Mouse (Mus musculus) cerebellum, postnatal 36 days (tissue): Measurements from ENCODE around the gene Luc7l3.

ENCODE experiments used
- DNase-seq, 2 experiments: peaks; one replicate each; pipeline ENCODE4 v3.0.0; 2021 to 2022; ENCODE audit warnings: mixed read lengths in 2 of 2

The Luc7l3 gene

DNA sequence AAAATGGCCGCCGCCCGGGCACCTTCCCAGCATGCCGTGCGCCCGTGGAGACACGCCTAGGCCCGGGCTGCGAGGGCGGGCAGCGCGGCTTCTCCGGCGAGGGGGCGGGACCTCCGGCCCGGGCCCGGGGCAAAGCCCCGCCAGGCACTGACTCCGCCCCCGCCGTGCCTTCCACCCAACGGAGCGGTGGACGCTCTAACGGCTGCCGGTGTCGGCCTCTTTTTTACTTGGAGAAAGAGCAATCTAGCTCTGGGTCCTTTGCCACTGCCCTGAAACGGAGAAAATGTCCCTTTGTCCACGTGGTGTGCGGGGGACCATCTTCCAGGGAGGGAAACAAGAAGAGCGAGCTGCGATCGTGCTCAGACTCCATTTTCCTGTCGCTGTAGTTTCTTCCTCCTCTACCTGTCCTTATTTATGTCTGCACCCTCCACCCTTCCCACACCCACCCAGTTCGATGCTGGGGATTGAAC lies at the start of gene Luc7l3:
Gene Luc7l3, minus strand, starts transcription at position 58 of the 470 bp plus-strand sequence.
- DNase-seq = peak; percentile 97

DNA sequence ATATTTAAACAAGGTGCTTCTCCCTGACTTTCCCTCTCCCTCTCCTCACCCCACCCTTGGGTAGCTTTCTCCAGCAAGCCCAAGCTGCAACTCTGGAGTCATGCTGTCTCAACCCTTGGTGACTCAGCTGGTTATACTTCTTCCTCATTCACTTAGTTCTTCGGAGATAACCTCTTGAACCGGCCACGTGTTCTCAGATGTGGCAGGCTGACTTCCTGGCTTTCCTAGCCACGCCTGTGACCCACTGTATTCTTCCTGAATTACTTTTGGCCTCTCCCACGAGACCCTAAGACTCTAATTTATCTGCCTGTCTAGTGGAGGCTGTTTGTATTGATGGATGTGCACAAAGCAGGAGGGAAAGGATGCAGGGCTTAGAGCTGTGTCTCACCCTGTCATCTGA lies 49.0 kb upstream of the Luc7l3 start:
- no peak for DNase-seq

DNA sequence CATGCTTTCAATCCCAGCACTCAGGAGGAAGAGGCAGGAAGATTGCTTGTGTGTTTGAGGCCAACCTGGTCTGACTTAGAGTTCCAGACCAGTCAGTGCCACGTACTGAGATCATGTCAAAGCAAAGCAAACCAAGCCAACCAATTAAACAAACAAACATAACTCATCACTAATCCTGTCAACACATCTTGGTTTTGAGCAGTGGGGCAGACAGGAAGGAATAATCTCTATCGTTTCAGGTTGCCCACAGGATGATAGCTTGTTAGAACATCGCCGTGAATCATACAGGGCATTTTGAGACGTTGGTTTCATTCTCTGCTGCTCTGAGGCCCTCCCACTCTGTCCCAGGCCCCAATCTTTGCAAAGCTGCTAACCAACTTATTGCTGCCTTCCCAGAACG lies 48.2 kb upstream of the Luc7l3 start:
- DNase-seq = no peak

DNA sequence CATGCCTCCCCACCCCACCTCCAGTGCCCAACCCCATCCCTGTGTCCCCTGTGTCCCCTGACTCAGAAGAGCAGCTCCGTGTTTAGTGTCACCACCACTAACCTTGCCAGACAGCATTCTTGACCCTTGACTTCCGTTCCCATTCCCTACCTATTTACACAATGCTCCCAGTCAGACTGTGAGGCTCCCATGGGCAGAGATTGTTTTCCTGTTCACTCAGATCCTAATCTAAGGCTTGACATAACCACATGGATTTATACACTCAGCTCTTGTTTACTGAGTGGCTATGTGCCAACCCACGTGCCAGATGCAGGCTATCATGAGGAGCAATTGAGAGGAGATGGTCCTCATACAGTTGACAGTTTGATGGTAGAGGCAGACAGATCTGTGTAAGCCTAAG lies 43.6 kb upstream of the Luc7l3 start:
- no peak for DNase-seq

- DNase-seq = peak in 1 of 2 experiments; percentile 29
These were observed 41.9 kb upstream of the Luc7l3 start for GRCm38 (mm10) chr11:94363690-94364089.

DNA sequence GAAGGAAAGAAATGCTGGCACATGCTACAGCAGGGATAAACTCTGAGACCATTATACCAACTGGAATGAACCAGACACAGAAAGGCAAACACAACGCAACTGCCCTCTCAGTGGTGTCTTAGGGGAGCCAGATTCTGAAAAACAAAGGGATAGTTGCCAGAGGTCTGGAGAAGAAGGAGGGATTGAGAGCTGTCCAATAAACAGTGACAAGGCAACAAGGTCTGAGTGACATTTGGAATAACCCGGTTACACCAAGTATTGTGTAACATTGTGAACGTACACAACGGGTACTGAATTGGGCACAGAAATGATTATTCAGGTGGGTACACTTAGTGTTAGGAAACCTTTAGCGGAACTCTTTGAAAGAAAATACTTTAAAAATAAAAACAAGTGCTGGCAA lies 40.3 kb upstream of the Luc7l3 start:
- no peak for DNase-seq

- peak; percentile 74 for DNase-seq
These were observed 39.5 kb upstream of the Luc7l3 start for GRCm38 (mm10) chr11:94361166-94361870.

DNA sequence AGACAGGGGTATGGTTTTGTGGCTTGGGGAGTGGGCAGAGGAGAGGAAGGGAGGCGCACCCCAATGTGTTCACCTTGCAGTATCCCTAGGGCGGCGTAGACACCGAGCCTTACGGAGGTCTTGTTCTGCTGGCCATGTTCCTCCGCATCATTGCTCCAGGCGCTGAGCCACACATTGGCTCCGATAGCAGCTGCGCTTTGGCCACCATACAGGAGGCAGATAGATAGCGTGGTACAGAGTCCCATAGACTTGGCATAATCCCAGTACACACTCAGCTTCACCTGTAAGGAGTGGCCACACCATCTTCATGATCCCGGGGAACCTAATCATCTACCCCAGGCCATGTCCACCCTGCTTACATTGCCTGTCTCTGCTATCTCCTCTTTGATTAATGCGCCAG lies 37.4 kb upstream of the Luc7l3 start:
- DNase-seq = no peak

GRCm38 (mm10) chr11:94355521-94356217 lies 33.9 kb upstream of the Luc7l3 start:
- DNase-seq = no peak

DNA sequence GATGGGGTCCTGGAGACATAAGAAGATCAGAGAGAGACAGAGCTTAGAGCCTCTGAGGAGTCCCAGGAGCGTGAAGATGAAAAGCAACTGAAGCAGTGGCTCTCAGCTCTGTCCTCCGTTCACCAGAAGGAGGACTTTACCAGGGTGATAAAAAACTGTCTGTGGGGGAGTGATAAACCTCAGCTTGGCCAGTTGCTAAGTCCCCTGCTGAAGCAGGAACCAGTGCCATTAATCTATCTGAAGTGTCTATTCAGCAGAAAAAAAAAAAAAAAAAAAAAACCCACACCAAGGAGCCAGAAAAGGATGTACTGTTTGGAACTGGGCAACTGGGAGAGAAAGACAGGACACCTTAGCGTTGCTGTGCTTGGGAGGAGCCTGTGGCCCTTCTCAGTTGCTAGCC lies 29.3 kb upstream of the Luc7l3 start:
- no peak for DNase-seq

GRCm38 (mm10) chr11:94350337-94350736 lies 28.5 kb upstream of the Luc7l3 start:
- DNase-seq = no peak

GRCm38 (mm10) chr11:94349839-94350238 lies 28.1 kb upstream of the Luc7l3 start:
- no peak for DNase-seq

- no peak for DNase-seq
These were observed 25.3 kb upstream of the Luc7l3 start for GRCm38 (mm10) chr11:94347063-94347575.

DNA sequence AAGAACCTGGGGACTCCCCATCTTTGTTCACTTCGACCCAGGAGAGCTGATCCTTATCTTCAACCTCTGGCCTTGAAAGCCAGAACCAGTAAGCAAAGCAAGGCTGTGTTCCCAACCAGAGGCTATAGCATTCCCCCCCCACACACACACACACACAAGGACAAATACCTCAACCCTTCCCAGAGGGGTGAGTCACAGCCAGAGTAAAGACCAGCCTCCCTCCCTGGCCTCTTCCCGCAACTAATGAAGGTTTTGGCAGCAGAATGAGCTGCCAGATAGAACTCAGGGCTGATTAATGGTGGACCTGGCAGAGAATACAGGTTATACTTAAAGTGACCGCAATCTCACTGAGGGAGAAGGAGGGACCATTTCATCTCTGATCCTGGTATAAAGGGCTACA lies 24.8 kb upstream of the Luc7l3 start:
- DNase-seq = no peak

DNA sequence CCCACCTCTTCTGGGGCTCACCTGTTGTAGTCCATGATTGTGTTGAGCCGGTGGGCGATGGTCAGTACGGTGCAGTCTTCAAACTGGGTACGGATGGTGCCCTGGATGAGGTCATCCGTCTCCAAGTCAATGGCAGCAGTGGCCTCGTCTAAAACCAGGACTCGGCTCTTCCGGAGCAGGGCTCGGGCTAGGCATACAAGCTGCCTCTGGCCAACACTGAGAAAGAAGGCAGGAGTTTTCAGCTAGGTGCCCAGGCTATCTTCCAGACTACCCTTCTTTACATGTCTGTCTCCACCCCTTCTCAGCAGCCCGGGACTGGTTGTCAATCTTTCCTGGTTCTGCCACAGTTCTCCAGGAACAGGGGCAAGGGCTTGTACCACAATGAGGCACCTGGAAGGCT lies 24.1 kb upstream of the Luc7l3 start:
- no peak for DNase-seq

GRCm38 (mm10) chr11:94344470-94344869 lies 22.7 kb upstream of the Luc7l3 start:
- DNase-seq = no peak

GRCm38 (mm10) chr11:94343955-94344358 lies 22.2 kb upstream of the Luc7l3 start:
- peak; percentile 27 to 37 for DNase-seq

GRCm38 (mm10) chr11:94342114-94342905 lies 20.5 kb upstream of the Luc7l3 start:
- DNase-seq = no peak

GRCm38 (mm10) chr11:94340948-94341933 lies 19.5 kb upstream of the Luc7l3 start:
- DNase-seq = no peak

DNA sequence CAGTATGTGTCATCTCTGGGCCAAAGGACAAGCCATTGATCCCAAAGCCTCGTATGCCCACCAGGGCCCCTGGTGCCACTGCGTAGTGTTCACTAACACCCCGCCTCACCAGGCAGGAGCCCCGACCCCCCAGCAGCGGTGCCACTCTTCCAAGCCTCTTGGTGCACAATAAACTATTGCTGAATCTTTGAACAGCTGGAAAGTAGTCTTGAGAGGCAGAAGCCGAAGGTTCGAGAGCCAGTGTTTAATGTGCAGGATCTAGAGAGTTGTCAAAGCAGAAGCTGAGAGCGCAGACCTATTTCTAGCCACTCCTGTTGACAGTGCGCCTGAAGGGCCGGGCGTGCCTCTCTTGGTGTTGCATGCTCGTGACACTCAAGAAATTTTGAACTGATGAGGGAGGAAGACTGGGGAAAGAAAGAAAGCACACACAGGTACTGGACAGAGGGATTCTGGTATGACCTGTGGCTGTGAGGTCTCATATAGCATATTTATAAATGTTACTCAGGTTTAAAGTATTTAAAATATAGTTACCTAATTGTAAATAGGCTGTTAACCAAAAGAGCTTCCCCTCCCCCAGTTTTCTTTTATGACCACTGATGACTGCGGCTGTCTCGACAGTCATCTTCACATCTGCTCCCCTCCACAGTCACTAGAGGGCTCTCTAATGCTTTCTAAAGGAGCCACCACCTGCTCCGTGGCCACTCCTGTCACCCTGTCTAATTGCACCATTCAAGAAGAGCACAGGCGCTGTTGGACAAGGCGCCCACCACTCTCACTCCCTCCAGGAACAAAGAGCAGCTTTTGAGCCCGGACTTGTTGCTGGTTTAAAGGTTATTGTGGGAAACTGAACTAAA lies 18.2 kb upstream of the Luc7l3 start:
- peak; percentile 59 to 71 for DNase-seq

DNA sequence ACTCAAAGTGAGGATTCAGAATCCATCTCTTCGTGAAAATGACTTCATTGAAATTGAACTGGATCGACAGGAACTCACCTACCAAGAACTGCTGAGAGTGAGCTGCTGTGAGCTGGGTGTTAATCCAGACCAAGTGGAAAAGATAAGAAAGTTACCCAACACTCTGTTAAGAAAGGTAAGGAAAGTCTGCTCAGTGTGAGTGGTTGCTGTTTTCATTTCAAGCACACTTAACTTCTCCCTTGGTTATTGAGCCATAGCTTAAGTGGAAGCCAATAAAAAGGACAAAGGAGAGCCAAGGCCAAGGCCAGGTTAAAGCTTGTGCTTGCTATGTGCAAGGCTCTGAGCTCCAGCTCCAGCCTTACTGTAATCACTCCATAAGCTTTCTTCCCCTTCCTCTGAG lies 16.6 kb upstream of the Luc7l3 start:
- DNase-seq = no peak
